Mouse (Mus musculus) embryonic facial prominence, embryonic 12.5 days (tissue): ENCODE results near the gene Cachd1. TPM values are rescaled to one million over a fixed set of nuclear protein-coding genes. Genes with fewer than 3 reads are reported as not detected.

Experiments
- ATAC-seq: fragments of 200-750 bp; cut with Nextera tagmentation; 2 replicates; pipeline ENCODE4 v1.8.0; 2017; ENCODE audit not compliant: insufficient number of reproducible peaks, insufficient read depth, low FRiP score, low TSS enrichment
- H3K27ac ChIP-seq: fragments of 300-500 bp; sonication (generic); 2 replicates; pipeline ENCODE4 v1.5.1; 2016; ENCODE audit warnings: mild to moderate bottlenecking
- H3K27me3 ChIP-seq: fragments of 300-500 bp; sonication (generic); 2 replicates; pipeline ENCODE4 v1.6.1; 2016; ENCODE audit warnings: mild to moderate bottlenecking, moderate library complexity
- H3K36me3 ChIP-seq: fragments of 300-500 bp; sonication (generic); 2 replicates; pipeline ENCODE4 v1.6.1; 2016; ENCODE audit warnings: mild to moderate bottlenecking
- H3K4me1 ChIP-seq: fragments of 300-500 bp; sonication (generic); 2 replicates; pipeline ENCODE4 v1.6.1; 2016
- H3K4me2 ChIP-seq: fragments of 300-500 bp; sonication (generic); replicated peaks from 2 replicates; pipeline ENCODE4 v1.6.1; 2016; ENCODE audit warnings: mild to moderate bottlenecking, moderate library complexity
- H3K4me3 ChIP-seq: fragments of 300-500 bp; sonication (generic); 2 replicates; pipeline ENCODE4 v1.5.1; 2016; ENCODE audit warnings: mild to moderate bottlenecking
- H3K9ac ChIP-seq: fragments of 300-500 bp; sonication (generic); 2 replicates; pipeline ENCODE4 v1.6.1; 2016; ENCODE audit warnings: mild to moderate bottlenecking, moderate library complexity
- H3K9me3 ChIP-seq: fragments of 300-500 bp; sonication (generic); 2 replicates; pipeline ENCODE4 v1.6.1; 2016; ENCODE audit warnings: mild to moderate bottlenecking, moderate library complexity
- WGBS: fragments of 180-500 bp; shearing (Covaris S2); methylation state at CpG from one replicate; pipeline ENCODE4 v1.1.7; 2016; 5-methylcytosine and 5-hydroxymethylcytosine counted together
- polyA plus RNA-seq: library from polyadenylated mRNA; unstranded; fragments of >200 nt; fragmentation: Nextera tagmentation; extraction: Ambion mirVana; gene quantifications from 2 replicates; pipeline ENCODE4 v1.2.1, GENCODE M21; 2016

Gene Cachd1
- polyA plus RNA-seq, 1 experiment from 2014 or later: 42.3 TPM

GRCm38 (mm10) chr4:100768606-100769005 lies 7.9 kb upstream of the Cachd1 start:
- Histone ChIP-seq H3K4me2 (no peak overlapping the region), H3K36me3 (no peaks in the 10 kb centered on the region)
- no peak for ATAC-seq

GRCm38 (mm10) chr4:100776871-100777375 lies 448 bp downstream of the Cachd1 start:
- Histone ChIP-seq H3K4me1 (peaks cover 30% of the 10 kb centered on the region), H3K27ac (peak overlapping the region; percentile 97), H3K4me2 (peak overlapping the region; percentile 71), H3K4me3 (peak overlapping the region; percentile 85), H3K36me3 (no peaks in the 10 kb centered on the region), H3K9me3 (0 out of 2 replicates have a peak, but pooled peaks cover 2% of the 10 kb centered on the region), H3K27me3 (no peaks in the 10 kb centered on the region), H3K9ac (peak overlapping the region; percentile 96)
- ATAC-seq: 0 out of 2 replicates have a peak, but pooled peaks have one; percentile 41
- WGBS: under 1% methylated on average over 55 of the region's 68 CpGs

More at GRCm38 (mm10) chr4:100768606-100769005, 7.9 kb upstream of the Cachd1 start:
- no peaks in the 10 kb centered on the region for H3K27me3 ChIP-seq
- H3K9ac ChIP-seq: no peak overlapping the region
- 0 out of 2 replicates have a peak, but pooled peaks cover 2% of the 10 kb centered on the region for H3K9me3 ChIP-seq
- WGBS: 48% methylated on average over 3 of the region's 3 CpGs
- H3K4me3 ChIP-seq: no peak overlapping the region
- H3K27ac ChIP-seq: no peak overlapping the region
- H3K4me1 ChIP-seq: no peaks in the 10 kb centered on the region

GRCm38 (mm10) chr4:100777376-100778041 lies 1.0 kb downstream of the Cachd1 start:
- H3K9ac ChIP-seq: peak overlapping the region; percentile 96
- H3K4me3 ChIP-seq: peak overlapping the region; percentile 85
- no peaks in the 10 kb centered on the region for H3K36me3 ChIP-seq
- 0 out of 2 replicates have a peak, but pooled peaks cover 2% of the 10 kb centered on the region for H3K9me3 ChIP-seq
- peak overlapping the region; percentile 71 for H3K4me2 ChIP-seq
- peaks cover 34% of the 10 kb centered on the region for H3K4me1 ChIP-seq
- under 1% methylated on average over 42 of the region's 42 CpGs for WGBS
- H3K27ac ChIP-seq: peak overlapping the region; percentile 97
- no peaks in the 10 kb centered on the region for H3K27me3 ChIP-seq
- ATAC-seq: peak; percentile 44; the same call in 1 of the 2 replicates

GRCm38 (mm10) chr4:100778082-100778481 lies 1.6 kb downstream of the Cachd1 start:
- peaks cover 35% of the 10 kb centered on the region for H3K4me1 ChIP-seq
- WGBS: under 1% methylated on average over 16 of the region's 16 CpGs
- peak overlapping the region; percentile 97 for H3K27ac ChIP-seq
- ATAC-seq: no peak
- 0 out of 2 replicates have a peak, but pooled peaks cover 2% of the 10 kb centered on the region for H3K9me3 ChIP-seq
- H3K4me3 ChIP-seq: peak overlapping the region; percentile 85
- H3K4me2 ChIP-seq: peak overlapping the region; percentile 71
- H3K36me3 ChIP-seq: no peaks in the 10 kb centered on the region
- H3K27me3 ChIP-seq: no peaks in the 10 kb centered on the region
- H3K9ac ChIP-seq: peak overlapping the region; percentile 96

GRCm38 (mm10) chr4:100779023-100779422 lies 2.5 kb downstream of the Cachd1 start:
- 9% methylated on average over 4 of the region's 4 CpGs for WGBS
- H3K9ac ChIP-seq: peak overlapping the region; percentile 96

GRCm38 (mm10) chr4:100779695-100780094 lies 3.2 kb downstream of the Cachd1 start:
- no peaks in the 10 kb centered on the region for H3K27me3 ChIP-seq
- H3K4me3 ChIP-seq: peak overlapping the region; percentile 85
- H3K9ac ChIP-seq: peak overlapping the region; percentile 96
- H3K4me1 ChIP-seq: peaks cover 35% of the 10 kb centered on the region
- H3K36me3 ChIP-seq: no peaks in the 10 kb centered on the region
- H3K4me2 ChIP-seq: peak overlapping the region; percentile 71
- ATAC-seq: no peak
- no peak overlapping the region for H3K27ac ChIP-seq
- H3K9me3 ChIP-seq: no peaks in the 10 kb centered on the region
- WGBS: 16% methylated on average over 5 of the region's 5 CpGs

More at GRCm38 (mm10) chr4:100779023-100779422, 2.5 kb downstream of the Cachd1 start:
- Histone ChIP-seq H3K4me1 (peaks cover 35% of the 10 kb centered on the region), H3K9me3 (no peaks in the 10 kb centered on the region), H3K27ac (no peak overlapping the region), H3K4me2 (peak overlapping the region; percentile 71), H3K36me3 (no peaks in the 10 kb centered on the region), H3K4me3 (peak overlapping the region; percentile 85), H3K27me3 (no peaks in the 10 kb centered on the region)
- ATAC-seq: no peak

- Histone ChIP-seq H3K4me1 (peaks cover 33% of the 10 kb centered on the region), H3K4me3 (no peak overlapping the region), H3K9me3 (no peaks in the 10 kb centered on the region), H3K27ac (no peak overlapping the region), H3K36me3 (no peaks in the 10 kb centered on the region), H3K27me3 (no peaks in the 10 kb centered on the region), H3K9ac (no peak overlapping the region), H3K4me2 (peak overlapping the region; percentile 36)
- no peak for ATAC-seq
- 64% methylated on average over 6 of the region's 6 CpGs for WGBS
Measured at GRCm38 (mm10) chr4:100780911-100781310, 4.4 kb downstream of the Cachd1 start.

- H3K4me2 ChIP-seq: no peak overlapping the region
- no peak for ATAC-seq
- H3K9ac ChIP-seq: no peak overlapping the region
- WGBS: 65% methylated on average over 8 of the region's 8 CpGs
- H3K4me3 ChIP-seq: no peak overlapping the region
- peaks cover 32% of the 10 kb centered on the region for H3K4me1 ChIP-seq
- H3K27me3 ChIP-seq: no peaks in the 10 kb centered on the region
- no peaks in the 10 kb centered on the region for H3K36me3 ChIP-seq
- H3K9me3 ChIP-seq: no peaks in the 10 kb centered on the region
- H3K27ac ChIP-seq: no peak overlapping the region
Measured at GRCm38 (mm10) chr4:100782348-100782747, 5.9 kb downstream of the Cachd1 start.

GRCm38 (mm10) chr4:100782891-100783290 lies 6.4 kb downstream of the Cachd1 start:
- Histone ChIP-seq H3K9me3 (no peaks in the 10 kb centered on the region), H3K4me2 (no peak overlapping the region), H3K27me3 (no peaks in the 10 kb centered on the region), H3K36me3 (no peaks in the 10 kb centered on the region), H3K4me1 (peaks cover 32% of the 10 kb centered on the region), H3K4me3 (no peak overlapping the region), H3K9ac (no peak overlapping the region), H3K27ac (no peak overlapping the region)
- no peak for ATAC-seq
- 84% methylated on average over 3 of the region's 3 CpGs for WGBS

- WGBS: 76% methylated on average over 3 of the region's 3 CpGs
- no peak overlapping the region for H3K27ac ChIP-seq
- no peaks in the 10 kb centered on the region for H3K36me3 ChIP-seq
- no peaks in the 10 kb centered on the region for H3K27me3 ChIP-seq
- no peak overlapping the region for H3K4me3 ChIP-seq
- H3K9me3 ChIP-seq: no peaks in the 10 kb centered on the region
- no peak overlapping the region for H3K4me2 ChIP-seq
- no peak for ATAC-seq
- peaks cover 4% of the 10 kb centered on the region; the same call in 1 of the 2 replicates for H3K4me1 ChIP-seq
- H3K9ac ChIP-seq: no peak overlapping the region
Measured at GRCm38 (mm10) chr4:100787201-100787600, 10.7 kb downstream of the Cachd1 start.

GRCm38 (mm10) chr4:100790176-100790575 lies 13.7 kb downstream of the Cachd1 start:
- no peaks in the 10 kb centered on the region for H3K9me3 ChIP-seq
- 77% methylated on average over 5 of the region's 5 CpGs for WGBS
- H3K36me3 ChIP-seq: no peaks in the 10 kb centered on the region
- H3K4me2 ChIP-seq: no peak overlapping the region
- no peak overlapping the region for H3K9ac ChIP-seq
- no peak for ATAC-seq
- H3K4me3 ChIP-seq: no peak overlapping the region
- H3K27me3 ChIP-seq: no peaks in the 10 kb centered on the region
- H3K4me1 ChIP-seq: peaks cover 15% of the 10 kb centered on the region
- no peak overlapping the region for H3K27ac ChIP-seq

GRCm38 (mm10) chr4:100793147-100793546 lies 16.7 kb downstream of the Cachd1 start:
- Histone ChIP-seq H3K9me3 (no peaks in the 10 kb centered on the region), H3K4me3 (no peak overlapping the region), H3K27me3 (no peaks in the 10 kb centered on the region), H3K4me2 (no peak overlapping the region), H3K9ac (no peak overlapping the region), H3K4me1 (peaks cover 35% of the 10 kb centered on the region), H3K36me3 (no peaks in the 10 kb centered on the region), H3K27ac (no peak overlapping the region)
- 9% methylated on average over 2 of the region's 2 CpGs for WGBS
- ATAC-seq: no peak
